Mouse (Mus musculus) left cerebral cortex, postnatal 14 days (tissue): ENCODE data around the gene Cnga4. TPM values are rescaled to one million over a fixed set of nuclear protein-coding genes. Genes with fewer than 3 reads are reported as not detected.
A peak's percentile ranks its signal among the peaks of the same experiment; 100 is the strongest.
"Not testable (repeated sequence)": the region's sequence is repeated elsewhere in the genome, so short reads cannot be mapped to it uniquely, and the experiment has no call there.

ENCODE experiments used
- DNase-seq, 2 experiments: peaks; one replicate each; pipeline ENCODE4 v3.0.0; 2021 to 2022; ENCODE audit warnings: low spot score in 2 of 2, mixed read lengths in 1 of 2
- intact Hi-C: fragments of 180-260 bp; cut with DNase I; formaldehyde crosslinking; loops from one replicate; pipeline ENCODE4 v1.15.1; 2025
- total RNA-seq, 2 experiments: library from RNA; stranded (reverse); gene quantifications; 2 replicates each; pipeline ENCODE4 v1.2.3; 2021

Gene Cnga4
- total RNA-seq, 2 experiments from 2014 or later: 0.37 to 0.51 TPM

DNA sequence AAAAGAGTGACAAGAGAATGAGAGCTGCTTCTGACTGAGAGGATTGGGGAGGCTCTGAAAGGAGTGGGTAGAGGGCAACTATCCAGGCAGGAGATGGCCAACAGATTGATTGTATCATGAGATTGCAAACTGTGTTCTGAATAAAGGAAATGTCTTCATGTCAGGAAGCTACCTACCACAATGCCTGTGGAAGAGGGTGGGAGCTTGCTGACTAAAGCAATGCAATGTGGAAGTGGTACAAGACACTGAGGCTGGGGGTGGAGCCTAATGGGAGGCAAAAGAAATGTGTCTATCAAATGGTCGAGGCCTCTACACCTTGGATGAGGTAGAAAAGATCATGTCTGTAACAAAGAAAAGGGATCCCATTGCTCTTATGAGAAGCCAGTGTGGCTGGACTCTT is 2.0 kb downstream of the Cnga4 start:
- intact Hi-C loops: no loop called here
- DNase-seq: no peak

DNA sequence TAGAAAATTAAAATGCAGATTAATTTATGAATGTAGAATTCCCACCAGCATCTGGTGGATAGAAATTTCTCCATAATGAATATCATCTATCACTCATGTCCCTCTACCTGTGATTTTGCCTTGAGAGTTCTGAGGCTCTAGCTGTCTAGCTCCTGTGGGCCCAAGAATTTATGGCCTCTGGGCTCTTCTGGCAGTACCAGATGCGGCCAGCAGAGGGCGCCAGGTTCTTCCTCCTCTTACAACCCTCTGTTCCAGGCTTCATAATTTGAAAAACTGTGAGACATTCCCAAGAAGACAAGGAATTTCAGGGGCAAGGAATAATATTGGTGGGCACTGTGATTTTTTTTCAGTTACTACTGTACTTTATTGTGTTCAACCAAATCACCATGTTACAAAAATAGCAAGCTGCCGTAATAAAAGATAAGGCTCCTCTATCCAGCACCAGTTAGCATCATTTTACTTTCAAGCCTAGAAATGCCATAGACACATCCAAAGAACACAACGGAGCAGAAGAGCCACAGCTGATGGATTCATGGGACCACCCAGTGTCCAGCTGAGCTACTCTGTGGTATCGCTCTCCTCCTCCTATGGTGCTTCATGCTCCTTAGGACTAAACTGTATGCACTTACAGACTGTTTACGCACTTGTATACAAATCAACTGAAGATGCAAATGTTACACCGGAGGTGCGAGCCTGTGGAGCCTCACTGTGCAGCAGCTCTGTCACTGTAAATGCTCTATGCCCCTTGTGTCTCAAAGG is 7.7 kb downstream of the Cnga4 start:
- intact Hi-C loops: loop anchor here (2.0 to 5.0 kb wide), 2 partner anchors 61 to 105 kb away; no protein-coding TSS in a partner anchor
- DNase-seq: peak; percentile 89 to 91

DNA sequence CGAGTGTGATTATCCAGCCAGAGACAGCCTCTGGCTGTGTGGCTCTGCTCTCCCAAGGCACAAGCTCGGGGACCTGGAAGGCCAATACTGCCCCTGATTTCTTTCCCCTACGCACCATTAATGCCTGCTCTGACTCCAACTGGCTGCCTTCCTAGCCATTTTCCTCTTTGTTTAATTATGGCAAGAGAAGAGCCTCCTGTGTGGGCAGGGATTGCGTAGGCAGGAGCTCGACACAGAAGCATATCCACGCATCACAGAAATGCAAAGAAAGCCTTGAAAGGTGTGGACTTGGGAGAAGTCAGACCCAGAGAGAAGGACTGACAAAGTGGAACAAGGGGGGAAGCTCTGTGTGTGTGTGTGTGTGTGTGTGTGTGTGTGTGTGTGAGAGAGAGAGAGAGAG is 10.0 kb downstream of the Cnga4 start:
- intact Hi-C loops: loop anchor here (5.0 kb wide), 1 partner anchor 103 kb away; no protein-coding TSS in a partner anchor
- DNase-seq: peak; percentile 46 to 52

DNA sequence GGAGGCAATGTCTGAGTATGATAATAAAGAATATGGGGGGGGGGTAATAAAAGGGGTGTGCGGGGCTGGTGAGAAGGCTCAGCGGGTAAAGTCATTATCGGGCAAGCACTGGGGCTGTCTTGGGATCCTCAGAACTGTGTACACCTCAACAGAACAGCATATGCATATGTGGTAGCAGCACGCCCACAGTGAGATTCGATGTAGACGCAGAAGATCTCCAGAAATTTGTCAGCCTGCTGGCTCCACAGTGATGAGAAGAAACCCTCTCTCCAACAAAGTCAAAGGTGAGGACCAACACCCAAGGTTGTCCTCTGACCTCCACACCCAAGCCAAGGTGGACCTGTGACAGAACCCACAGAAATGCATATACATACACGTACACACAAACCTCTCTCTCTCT is 12.2 kb downstream of the Cnga4 start:
- DNase-seq: no peak
- intact Hi-C loops: no loop called here

DNA sequence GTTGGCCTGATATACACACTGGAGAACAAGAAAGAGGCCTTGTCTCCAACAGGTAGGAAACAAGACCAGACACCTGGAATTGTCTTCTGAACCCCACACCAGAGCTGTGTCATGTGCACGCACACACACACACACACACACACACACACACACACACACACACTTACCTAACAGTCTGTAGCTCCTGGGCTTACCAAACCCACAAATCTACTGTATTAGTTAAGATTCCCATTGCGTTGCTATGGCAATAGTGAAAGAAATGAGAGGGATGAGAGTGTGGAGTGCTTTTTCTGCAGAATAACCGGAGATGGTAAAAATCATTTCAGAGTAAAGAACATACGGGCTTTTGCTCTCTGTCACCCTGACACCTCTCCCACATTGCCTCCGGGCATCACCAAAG is 13.7 kb downstream of the Cnga4 start:
- DNase-seq: peak in 1 of 2 experiments; percentile 52
- intact Hi-C loops: no loop called here

DNA sequence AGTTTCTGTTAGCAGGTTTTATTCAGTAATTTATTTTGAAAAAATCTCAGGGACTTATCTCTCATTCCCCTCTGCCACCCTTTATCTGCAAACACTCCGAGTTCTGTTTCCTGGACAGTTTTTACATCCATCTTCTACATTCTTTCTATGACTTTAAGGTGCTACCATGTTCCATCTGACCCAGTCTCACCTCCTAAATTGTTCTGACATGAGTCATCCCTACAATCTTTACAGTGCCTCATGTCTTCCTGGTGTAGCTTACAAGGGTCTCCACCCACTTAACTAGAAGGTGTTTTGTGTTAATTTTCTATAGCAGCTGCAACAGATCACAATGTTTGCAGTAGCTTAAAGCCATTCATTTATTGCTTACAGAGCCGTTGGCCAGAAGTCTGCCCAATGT is 16.5 kb downstream of the Cnga4 start:
- intact Hi-C loops: no loop called here
- DNase-seq: no peak

DNA sequence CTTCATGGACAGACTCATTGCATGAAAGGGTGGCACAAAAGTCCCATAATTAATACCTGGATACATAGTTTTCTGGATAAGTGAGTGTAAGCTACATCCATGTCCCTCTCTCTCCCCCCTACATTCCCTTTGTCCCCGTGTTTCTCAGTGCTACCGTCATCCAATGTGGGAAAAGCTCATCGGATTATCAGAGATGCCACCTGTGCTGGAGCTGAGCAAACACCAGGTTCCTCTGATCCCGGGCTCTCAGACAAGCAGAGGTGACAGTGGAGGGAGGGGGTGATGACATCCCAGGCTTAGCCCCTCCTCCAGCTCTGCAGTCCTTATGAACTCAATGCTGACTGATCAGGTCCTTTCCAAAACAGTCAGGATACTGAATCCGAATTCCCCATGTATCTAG is 20.0 kb downstream of the Cnga4 start:
- intact Hi-C loops: no loop called here
- no peak for DNase-seq

DNA sequence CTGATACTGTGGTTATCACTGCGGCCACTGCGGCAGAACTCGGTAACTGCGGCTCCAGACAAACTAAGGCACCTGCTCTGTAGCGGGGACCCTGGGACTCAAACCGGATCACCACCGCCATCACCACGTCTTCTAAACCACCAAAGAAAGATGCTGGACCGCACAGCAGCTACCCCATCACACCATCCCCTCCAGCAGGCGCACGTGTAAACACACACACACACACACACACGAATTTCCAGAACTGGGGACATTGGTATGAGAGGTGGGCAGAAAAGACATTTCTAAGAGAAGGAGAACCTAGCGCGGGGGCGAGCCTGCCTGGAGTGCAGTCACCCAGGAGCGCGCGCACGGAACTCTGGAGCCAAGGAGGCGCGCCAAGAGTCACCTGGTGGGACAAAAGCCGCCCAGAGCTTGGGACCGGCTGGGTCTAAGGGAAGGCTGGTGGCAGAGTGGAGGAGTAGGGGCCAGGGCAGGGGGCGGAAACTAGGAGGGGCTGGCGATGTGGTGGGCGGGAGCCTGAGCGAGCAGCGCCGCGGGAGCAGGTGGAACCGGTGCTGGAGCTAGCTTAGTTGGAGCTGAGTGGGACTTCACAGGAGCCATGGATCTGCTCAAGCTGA is 21.2 kb downstream of the Cnga4 start, which contains the start of gene Cckbr:
Cckbr (plus strand) TSS at position 308 of the 620 bp plus-strand sequence.
- intact Hi-C loops: no loop called here
- peak in 1 of 2 experiments; percentile 69 for DNase-seq

DNA sequence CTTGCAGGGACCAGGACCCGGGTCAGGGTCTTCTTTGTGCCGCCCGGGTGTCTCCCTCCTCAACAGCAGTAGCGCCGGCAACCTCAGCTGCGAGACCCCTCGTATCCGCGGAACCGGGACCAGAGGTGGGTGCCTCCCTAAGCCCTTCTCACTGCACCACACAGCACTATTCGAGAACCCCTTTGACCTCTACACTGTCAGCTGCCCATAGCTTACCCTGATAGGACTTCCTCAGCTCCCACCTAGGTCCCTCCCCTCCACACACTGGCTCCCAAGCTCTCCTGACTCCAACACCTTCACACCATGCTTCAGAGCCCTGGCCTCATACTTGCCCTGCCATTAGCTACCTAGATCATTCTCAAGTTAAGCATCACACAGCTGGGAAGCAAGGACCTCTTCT is 21.7 kb downstream of the Cnga4 start:
- no peak for DNase-seq
- intact Hi-C loops: no loop called here

DNA sequence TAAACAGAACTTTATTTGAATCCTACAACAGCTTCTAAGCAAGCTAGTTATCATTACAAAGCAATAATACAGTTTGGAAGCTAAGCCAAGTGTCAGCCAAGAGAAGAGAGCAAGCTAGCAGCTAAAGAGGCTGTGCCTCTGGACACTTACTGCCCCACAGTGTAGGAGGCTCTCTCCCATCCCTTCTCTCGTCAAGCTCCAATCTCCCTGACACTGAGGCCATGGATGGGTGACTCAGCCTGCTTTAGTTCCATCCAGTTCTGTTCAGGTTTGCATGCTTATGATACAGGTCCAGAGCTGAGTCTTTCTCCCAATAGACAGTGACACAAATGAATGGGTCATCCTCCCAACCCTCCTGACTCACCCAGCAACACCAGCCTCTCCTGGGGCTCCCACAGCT is 27.7 kb downstream of the Cnga4 start:
- intact Hi-C loops: no loop called here
- no peak for DNase-seq

DNA sequence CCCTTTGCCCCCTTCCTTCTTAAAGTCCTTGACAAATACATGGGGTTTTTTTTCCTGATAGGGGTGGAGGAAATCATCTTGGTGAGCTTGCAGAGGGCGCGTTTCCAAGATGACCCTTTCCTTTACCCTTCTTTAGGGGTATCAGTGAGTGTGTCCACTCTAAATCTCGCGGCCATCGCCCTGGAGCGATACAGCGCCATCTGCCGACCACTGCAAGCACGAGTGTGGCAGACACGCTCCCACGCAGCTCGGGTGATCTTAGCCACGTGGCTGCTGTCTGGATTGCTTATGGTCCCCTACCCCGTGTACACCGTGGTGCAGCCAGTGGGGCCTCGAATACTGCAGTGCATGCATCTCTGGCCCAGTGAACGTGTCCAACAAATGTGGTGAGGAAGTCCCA is 29.5 kb downstream of the Cnga4 start:
- intact Hi-C loops: no loop called here
- DNase-seq: no peak

DNA sequence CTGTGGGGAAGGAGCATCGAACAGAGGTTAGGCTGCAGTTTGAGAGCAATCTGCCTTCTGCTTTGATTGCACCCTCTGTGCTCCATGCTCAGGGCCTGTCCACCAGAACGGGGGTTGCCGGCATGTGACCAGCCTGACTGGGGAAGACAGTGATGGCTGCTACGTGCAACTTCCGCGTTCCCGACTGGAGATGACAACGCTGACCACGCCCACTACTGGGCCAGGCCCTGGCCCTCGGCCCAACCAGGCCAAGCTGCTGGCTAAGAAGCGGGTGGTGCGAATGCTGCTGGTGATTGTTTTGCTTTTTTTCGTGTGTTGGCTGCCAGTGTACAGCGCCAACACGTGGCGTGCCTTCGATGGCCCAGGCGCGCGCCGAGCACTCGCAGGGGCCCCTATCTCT is 30.4 kb downstream of the Cnga4 start:
- intact Hi-C loops: no loop called here
- DNase-seq: no peak

DNA sequence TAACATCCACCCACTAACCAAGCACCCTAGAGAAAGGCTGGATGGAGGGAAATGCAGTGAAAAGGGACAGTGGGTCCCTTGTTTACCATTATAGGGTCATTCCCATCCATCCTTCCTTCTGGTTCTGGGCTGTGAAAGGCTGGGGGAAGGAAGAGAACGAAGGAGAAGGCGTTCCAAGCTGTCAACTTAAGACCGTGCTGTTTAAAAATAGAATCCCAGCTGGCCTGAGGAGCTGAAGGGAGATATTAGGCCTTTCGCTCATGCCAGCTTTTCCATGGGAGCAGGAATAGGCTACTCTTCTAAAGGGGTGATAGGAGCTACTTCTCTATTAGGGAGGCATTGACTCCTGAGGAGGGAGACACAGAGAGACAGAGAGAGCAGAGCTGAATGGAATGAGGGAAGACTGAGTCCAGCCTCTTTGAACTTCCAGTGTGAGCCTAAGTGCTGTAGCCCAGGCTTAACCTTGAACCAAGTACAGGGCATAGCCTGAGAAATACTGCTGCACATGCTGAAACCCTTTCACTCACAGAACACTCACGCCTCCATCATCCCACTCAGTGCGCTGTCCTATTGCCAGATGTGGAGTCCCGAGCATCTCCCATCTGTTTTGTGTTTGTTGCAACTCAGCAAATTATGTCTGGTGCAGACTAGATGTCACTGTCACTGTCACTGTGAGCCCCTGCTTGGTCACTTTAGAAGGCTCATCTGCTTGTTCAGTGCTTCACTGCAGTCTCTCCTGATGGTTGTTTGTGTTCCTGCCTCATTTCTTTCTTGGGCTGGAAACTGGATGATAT is 33.8 kb downstream of the Cnga4 start:
- peak in 1 of 2 experiments; percentile 63 for DNase-seq
- intact Hi-C loops: no loop called here

DNA sequence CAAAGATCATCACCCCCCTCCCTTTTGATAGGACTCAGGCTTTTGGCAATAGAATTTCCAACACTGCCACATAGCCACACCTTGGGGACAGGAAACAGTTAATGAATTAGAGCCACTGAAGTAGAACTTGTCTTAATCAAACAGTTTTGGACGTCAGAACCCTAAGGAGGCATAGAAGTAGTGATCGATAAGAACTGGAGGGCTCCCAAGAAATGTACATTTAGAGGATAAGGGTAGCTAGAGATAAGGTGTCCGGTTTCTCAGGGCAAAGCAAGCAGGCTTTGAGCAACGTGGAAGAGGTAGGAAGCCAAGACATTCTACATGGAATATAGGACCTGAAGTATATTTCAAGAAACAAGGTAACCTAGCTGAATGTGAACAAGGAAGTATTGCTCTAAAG is 37.1 kb downstream of the Cnga4 start:
- DNase-seq: no peak
- intact Hi-C loops: no loop called here

DNA sequence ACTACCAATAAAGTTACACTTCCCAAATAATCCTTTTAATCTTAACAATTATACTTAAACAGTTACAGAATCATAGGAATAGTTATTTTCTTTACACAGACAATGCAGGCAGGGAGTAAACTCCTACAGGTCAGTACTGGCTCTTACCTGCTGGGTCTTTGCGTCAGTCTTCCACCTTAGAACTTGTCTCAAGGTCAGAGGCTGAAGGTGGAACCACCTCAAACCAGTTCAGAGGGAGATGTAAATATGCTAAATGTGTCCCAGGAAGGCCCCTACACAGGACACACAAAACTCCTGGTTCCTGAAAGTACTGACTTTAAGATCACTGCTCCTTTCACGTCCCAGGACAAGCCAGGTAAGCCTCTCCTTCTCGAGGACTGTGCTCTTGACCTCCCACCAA is 40.7 kb downstream of the Cnga4 start:
- no peak for DNase-seq
- intact Hi-C loops: no loop called here

DNA sequence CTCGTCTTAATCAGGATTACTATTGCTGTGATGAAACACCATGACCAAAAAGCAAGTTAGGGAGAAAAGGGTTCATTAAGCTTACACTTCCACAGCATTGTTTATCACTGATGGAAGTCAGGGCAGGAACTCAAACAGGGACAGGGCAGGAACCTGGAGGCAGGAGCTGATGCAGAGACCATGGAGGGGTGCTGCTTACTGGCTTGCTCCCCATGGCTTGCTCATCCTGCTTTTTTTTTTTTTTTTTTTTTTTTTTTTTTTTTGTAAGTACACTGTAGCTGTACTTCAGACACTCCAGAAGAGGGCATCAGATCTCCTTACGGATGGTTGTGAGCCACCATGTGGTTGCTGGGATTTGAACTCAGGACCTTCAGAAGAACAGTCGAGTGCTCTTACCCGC is 49.0 kb downstream of the Cnga4 start:
- intact Hi-C loops, DNase-seq: not testable (repeated sequence)
